Mouse (Mus musculus) thymus, adult 2 months (tissue): ENCODE measurements at regions not wholly inside any gene's neighbourhood (a gene's known extent, or its start where the extent isn't known, plus 50 kb on each side); places are given as distances from the start of the nearest gene placed in this dataset.

Experiments used
- CTCF ChIP-seq: fragments of 200-500 bp; IDR thresholded peaks from 2 replicates; pipeline ENCODE4 v1.5.1; 2012; ENCODE audit warnings: mild to moderate bottlenecking, control low read depth, low read length, moderate library complexity, borderline replicate concordance; ENCODE audit not compliant: control insufficient read depth, poor library complexity, insufficient read depth; ENCODE audit errors: extremely low read depth
- POLR2A ChIP-seq: fragments of 200-500 bp; IDR thresholded peaks from 2 replicates; pipeline ENCODE4 v1.6.1; 2012; ENCODE audit warnings: mild to moderate bottlenecking, low read length, control low read depth, moderate library complexity; ENCODE audit not compliant: control insufficient read depth, poor library complexity, insufficient read depth; ENCODE audit errors: extremely low read depth

DNA sequence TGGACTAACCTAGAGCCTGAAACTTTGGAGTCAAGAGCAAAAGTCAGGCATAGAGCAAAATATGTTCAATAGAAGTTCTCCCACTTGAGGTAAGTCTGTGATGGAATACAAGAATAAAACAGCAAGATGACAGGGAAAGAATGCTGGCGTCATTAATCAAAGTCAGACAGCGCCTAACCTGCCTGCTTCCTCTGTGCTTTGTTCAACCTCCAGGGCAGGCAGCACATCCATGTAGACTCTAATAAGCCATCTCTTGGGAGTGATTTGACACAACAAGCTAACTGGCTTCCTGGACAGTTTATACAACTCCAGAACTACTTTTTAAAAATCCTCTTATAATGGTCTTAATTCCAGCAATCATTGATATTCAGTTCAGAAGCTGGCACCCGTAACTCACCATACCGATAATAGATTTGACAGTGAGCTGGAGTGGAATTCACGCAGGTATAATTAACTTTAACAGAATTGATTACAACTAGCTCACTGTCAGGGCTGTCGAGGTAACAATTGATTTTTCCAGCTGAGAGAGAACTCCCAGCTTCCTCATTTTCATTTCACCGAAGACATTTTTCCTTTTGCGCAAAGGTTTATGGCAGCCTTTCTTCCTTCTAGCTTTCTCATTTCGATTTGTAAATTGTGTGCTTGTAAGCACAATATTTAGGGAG lies 462.6 kb downstream of the Tmem135 start:
- TF ChIP-seq POLR2A = no peak
- TF ChIP-seq CTCF = no peak
